Comparison of ENCODE assay signal across 15 mouse cellular contexts in genomic region chr16:95127616-95128015, GRCm38 (mm10).
"Had no signal": no experiment of that assay in that cellular context is flagged by ENCODE, and none has a peak within 500 bp of the region (broad histone marks: within the 10 kb centered on the region; RNA-seq: fewer than 3 reads in every experiment).

No protein-coding gene starts in this region.

- DNase-seq: kidney, adult 8-10 months; kidney, postnatal 25 days; layer of hippocampus, postnatal 36 days; lung, adult 2 months; lung, postnatal 36 days; midbrain, embryonic 14.5 days; right cerebral cortex, postnatal 4 days; spleen, adult 18-20 months; thymus, adult 18-20 months; thymus, postnatal 14 days had no signal

- H3K4me2 ChIP-seq: limb, embryonic 13.5 days; liver, embryonic 15.5 days had no signal

- H3K27me3 ChIP-seq: limb, embryonic 13.5 days had no signal

- H3K4me1 ChIP-seq: limb, embryonic 13.5 days; liver, embryonic 15.5 days had no signal

- H3K9ac ChIP-seq: limb, embryonic 13.5 days; liver, embryonic 15.5 days had no signal

- H3K4me3 ChIP-seq: limb, embryonic 13.5 days; liver, embryonic 15.5 days; midbrain, embryonic 10.5 days had no signal

- H3K36me3 ChIP-seq: limb, embryonic 13.5 days; liver, embryonic 15.5 days; midbrain, embryonic 10.5 days had no signal

- H3K9me3 ChIP-seq: limb, embryonic 13.5 days; liver, embryonic 15.5 days; midbrain, embryonic 10.5 days had no signal

- H3K27ac ChIP-seq: limb, embryonic 13.5 days; liver, embryonic 15.5 days; midbrain, embryonic 10.5 days had no signal

- ATAC-seq: intestine, postnatal 0 days; lung, postnatal 0 days had no signal
